Mouse (Mus musculus): ENCODE results near the gene Map2k2.
"Not testable (repeated sequence)": the region's sequence is repeated elsewhere in the genome, so short reads cannot be mapped to it uniquely, and the experiment has no call there.

Gene Map2k2

GRCm38 (mm10) chr10:81105565-81106112, at the start of gene Map2k2:
Gene Map2k2 (plus strand): TSS chr10:81105915.
- in situ Hi-C loops (cut with MboI, MseI), result no loop called here

DNA sequence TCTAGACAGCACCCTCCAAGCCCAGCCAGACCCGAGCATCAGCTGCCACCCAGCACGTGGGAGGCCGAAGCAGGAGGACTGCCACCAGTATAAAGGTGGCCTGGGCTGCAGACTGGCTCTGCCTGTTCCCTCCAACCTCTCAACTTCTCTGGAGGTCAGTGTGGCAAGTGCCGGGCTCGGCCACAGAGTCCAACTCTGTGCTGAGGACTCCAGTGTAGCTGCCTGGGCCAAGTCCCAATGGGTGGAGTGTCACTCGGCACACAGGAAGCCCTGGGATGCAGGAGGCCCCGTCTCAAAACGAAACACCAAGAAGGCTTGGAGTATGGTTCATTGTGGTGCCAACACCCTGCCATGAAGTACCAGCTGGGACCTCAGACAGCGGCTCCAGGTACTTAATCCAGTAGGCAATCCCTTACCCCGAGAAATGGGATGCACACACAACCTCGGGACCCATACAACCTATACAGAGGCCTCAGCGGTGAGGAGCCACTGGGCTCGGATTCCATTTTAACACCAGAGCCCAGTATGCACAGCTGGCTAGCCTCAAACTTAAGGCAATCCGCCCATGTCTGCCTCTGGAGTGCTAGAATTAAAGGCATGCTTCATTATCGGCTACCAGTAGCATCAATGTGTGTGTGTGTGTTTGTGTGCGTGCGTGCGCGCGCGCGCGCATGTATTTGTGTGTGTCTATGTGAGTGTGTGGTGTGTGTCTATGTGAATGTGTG, 48.1 kb upstream of the Map2k2 start:
- in situ Hi-C loops (cut with MboI, MseI), result no loop called here

- in situ Hi-C loops (cut with MboI, MseI), result no loop called here
Measured at GRCm38 (mm10) chr10:81058896-81059295, 46.8 kb upstream of the Map2k2 start.

- in situ Hi-C loops (cut with MboI, MseI), result no loop called here
Measured at GRCm38 (mm10) chr10:81059603-81060543, 45.8 kb upstream of the Map2k2 start, which contains the start of gene Sgta. Gene Sgta (minus strand): TSS chr10:81060181.

DNA sequence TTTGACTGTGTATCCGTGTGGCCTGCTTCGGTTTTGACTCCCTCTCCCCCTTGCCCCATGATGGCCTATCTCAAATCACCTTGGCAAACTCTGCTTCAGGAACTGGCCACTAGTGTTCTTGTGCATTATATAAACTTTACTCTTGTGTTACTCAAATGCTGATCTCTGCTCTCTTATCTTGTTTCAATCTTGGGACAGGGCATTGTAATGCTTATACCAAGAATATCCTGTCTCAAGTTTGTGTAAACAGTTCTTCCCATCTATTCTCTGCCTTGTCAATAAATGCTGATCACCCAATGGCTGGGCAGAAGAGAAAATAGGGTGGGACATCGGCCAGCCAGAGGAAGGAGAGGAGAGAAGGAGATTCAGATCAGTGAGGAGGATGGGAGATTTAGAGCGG, 43.0 kb upstream of the Map2k2 start:
- in situ Hi-C loops (cut with MboI, MseI), result no loop called here

GRCm38 (mm10) chr10:81064519-81064918, 41.2 kb upstream of the Map2k2 start:
- in situ Hi-C loops (cut with MboI, MseI), result not testable (repeated sequence)

- in situ Hi-C loops (cut with MboI, MseI), result no loop called here
Measured at GRCm38 (mm10) chr10:81068706-81069105, 37.0 kb upstream of the Map2k2 start.

- in situ Hi-C loops (cut with MboI, MseI), result no loop called here
Measured at GRCm38 (mm10) chr10:81069836-81070235, 35.9 kb upstream of the Map2k2 start, which contains the start of gene Thop1. Gene Thop1 (plus strand): TSS chr10:81070035.

DNA sequence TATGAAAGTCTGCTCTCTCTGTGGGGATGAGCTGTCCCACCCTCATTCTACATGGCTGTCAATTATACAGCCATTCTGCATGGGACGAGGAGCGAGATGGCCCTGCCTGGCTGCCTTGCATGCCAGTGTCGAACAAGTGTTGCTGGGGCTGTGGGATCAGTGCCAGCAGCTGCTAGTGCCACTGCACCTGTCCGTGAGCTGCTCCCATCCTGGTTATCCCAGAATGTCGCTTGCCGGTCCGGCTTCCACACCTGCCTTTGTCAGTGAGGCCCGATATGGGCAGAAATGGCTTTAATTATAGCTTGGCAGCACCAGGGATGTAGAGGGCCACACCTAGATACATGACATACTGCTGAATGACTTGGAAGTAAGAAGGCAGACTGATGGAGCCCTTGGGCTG, 33.4 kb upstream of the Map2k2 start:
- in situ Hi-C loops (cut with MboI, MseI), result no loop called here

DNA sequence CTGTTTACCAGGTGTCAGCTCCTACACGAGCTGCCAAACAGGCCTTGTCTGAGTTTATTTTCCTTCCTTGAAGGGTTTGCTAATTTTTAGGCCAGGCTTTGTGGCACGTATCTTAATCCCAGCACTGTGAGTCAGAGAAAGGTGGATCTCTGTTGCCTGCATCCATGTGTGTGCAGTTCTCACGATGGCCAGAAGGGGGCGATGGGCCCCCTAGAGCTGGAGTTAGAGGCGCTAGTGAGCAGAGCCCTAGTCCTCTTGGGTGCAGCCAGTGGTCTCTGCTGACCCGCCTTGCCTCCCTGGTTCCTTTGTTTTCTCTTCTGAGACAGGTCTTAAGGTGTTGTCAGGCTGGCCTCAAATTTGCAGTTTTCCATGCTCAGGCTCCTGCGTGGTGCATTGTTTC, 32.3 kb upstream of the Map2k2 start:
- in situ Hi-C loops (cut with MboI, MseI), result no loop called here

DNA sequence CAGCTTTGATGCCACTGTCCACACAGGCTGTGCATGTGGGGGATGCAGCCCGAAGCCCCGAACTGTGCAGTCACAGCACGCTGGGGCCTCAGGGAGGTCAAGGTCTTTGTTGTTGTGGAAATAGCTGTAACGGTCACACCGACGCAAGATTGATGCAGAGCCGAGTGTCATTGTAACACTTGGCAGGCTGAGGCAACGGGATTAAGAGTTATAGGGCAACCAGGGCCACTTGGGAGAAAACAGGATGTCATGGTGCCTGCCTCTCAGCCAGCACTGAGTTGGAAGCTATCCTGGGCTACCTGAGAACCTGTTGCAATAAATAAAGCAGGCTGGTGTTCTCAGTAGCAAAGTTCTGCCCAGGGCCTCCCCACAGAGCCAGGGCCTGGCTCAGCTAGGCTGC, 30.0 kb upstream of the Map2k2 start:
- in situ Hi-C loops (cut with MboI, MseI), result no loop called here

- in situ Hi-C loops (cut with MboI, MseI), result no loop called here
Measured at GRCm38 (mm10) chr10:81076356-81076755, 29.4 kb upstream of the Map2k2 start.

GRCm38 (mm10) chr10:81077916-81078315, 27.8 kb upstream of the Map2k2 start:
- in situ Hi-C loops (cut with MboI, MseI), result no loop called here

DNA sequence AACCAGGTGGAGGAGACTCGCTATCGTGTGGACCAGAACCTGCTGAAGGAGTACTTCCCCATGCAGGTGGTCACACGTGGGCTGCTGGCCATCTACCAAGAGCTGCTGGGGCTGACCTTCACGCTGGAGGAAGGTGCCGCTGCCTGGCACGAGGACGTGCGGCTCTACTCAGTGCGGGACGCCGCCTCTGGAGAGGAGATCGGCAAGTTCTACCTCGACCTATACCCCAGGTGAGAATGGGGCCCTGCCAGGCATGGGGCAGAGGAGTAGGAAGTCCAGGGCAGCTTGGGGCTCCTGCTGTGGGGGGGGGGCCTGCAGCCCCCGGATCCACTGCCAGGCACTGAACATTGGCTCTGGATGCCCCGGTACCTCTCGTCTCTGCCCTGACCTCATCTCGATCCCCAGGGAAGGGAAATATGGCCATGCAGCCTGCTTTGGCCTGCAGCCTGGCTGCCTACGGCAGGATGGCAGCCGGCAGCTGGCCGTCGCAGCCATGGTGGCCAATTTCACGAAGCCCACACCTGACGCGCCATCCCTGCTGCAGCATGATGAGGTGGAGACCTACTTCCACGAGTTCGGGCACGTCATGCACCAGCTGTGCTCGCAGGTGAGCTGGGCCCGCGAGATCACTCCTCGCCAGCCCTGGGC, 25.6 kb upstream of the Map2k2 start:
- in situ Hi-C loops (cut with MboI, MseI), result no loop called here

DNA sequence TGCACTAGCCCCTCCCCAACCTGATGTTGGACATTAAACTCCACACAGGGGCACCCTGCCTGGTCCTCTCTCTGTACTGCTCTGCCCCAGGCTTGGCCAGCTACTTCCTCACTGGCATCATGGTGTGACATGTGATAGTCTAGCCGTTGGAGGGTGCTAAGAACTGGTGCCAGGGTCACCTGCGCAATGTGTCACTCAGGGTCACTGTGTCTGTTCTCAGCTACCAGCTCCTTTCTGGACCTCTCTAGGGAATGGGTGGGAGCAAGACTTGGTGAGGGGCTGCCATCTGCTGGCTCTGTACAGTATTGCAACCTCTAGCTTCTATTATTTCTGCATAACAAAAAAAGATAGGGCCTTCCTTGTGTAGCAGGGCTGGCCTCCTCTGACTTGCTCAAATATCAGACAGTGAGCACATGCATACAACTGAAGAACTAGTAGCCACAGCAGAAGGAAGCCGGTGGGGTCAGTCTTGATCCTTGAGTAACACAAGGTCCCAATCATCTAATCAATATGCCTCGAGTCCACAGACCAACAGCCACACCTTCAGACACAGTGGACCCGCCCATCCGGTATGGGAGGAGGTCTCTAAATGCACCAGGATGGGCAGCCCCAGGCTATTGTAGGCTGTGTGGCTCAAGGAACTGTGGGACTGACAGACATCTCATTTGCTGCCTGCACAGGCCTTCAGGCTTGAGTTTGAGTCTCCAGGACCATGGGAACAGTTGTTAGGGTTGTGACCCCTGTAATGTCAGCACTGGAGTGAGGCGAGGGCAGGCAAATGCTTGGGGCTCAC, 23.4 kb upstream of the Map2k2 start:
- in situ Hi-C loops (cut with MboI, MseI), result no loop called here

DNA sequence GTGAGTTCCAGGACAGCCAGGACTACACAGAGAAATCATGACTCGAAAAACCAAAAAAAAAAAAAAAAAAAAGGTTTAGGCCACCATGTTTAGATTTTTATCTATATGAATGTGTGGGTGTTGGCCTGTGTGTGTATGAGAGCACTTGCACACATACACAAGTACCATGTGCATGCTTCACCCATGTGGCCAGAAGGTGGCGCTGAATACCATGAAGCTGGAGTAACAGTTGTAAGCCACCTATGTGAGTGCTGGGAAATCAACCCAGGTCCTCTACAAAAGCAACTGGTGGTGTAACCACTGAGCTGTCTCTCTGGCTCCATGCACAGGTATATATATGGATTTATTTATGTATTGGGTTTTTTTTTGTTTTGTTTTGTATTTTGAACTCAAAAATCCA, 18.7 kb upstream of the Map2k2 start:
- in situ Hi-C loops (cut with MboI, MseI), result loop anchor here in 1 of 2 experiments (5.0 kb wide), 1 partner anchor 75 kb away; the partner anchor contains the start of gene Gng7

DNA sequence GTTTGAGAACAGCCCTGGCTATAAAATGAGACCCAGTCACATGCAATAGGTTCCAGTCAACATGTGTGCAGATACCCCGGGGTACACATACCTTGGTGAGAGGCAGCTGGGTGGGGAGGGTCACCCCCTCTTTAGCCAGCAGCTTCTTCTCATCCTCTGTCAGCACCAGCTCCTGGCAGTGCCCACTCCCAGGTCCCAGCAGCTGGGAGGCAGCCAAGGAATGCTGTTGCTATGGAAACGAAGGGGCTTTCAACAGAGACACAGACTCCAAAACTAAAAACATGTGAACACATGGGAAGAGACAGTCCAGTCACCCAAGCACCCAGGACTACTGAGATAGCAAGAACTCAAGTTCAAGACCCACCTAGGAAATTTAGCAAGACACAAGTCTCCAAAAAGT, 16.5 kb upstream of the Map2k2 start:
- in situ Hi-C loops (cut with MboI, MseI), result loop anchor here in 1 of 2 experiments (5.0 kb wide), 1 partner anchor 77 kb away; the partner anchor contains the start of gene Gng7

DNA sequence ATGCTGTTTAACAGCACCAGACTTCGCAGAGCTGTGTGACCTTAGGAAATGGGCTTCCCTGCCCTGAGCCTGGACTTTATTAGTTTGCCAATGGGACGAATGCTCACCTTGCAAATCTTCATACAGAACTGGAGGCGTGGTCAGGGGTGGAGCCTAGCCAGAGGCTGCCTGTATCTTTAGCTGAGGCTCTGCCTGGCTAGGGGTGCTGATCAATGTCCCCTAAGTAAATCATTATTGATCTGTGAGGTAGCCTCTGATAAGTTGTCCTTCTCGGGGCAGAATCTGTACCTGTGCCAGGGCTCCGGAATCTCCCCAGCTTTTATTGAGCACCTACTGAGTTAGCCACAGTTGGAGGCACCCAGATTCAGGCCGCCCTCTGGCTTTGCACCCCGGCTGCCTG, 15.1 kb upstream of the Map2k2 start:
- in situ Hi-C loops (cut with MboI, MseI), result no loop called here

GRCm38 (mm10) chr10:81092465-81093250, 13.1 kb upstream of the Map2k2 start:
- in situ Hi-C loops (cut with MboI, MseI), result no loop called here

Data from T-helper 17 cell (primary cell).